Mouse (Mus musculus) lung, postnatal 0 days (tissue): ENCODE measurements at regions not wholly inside any gene's neighbourhood (a gene's known extent, or its start where the extent isn't known, plus 50 kb on each side); places are given as distances from the start of the nearest gene placed in this dataset.

Experiments
- CTCF ChIP-seq: IDR thresholded peaks from 2 replicates; pipeline ENCODE4 v1.5.1; 2016; ENCODE audit warnings: antibody characterized with exemption, mild to moderate bottlenecking
- EP300 ChIP-seq: IDR thresholded peaks from 2 replicates; pipeline ENCODE4 v1.6.1; 2016; ENCODE audit warnings: antibody characterized with exemption, mild to moderate bottlenecking, control low read depth

DNA sequence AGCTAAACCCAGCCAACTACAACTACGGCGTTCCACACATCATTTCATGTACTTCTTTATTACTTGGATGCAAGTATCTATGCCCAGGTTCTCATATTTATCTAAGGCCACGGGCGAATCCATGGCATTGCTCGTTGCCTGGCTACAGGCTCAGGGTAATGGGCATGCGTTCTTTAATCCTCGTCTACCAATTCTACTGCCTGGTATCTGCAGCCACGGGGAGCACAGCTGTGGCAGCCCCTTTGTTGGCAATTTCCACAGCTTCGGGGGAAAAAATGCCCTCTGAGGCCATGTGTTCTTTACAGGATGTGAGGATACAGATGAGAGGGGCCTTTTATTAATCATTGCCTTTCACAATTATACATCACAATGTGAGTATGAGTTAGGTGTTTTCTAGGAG is 860.8 kb downstream of the Synb start:
- TF ChIP-seq CTCF (no peak), EP300 (no peak)
